Mouse (Mus musculus): ENCODE measurements around the gene Trappc12.
"Not testable (repeated sequence)": the region's sequence is repeated elsewhere in the genome, so short reads cannot be mapped to it uniquely, and the experiment has no call there.

Trappc12 gene

GRCm38 (mm10) chr12:28750021-28750633 lies at the start of gene Trappc12:
TSS of gene Trappc12 (minus strand) at chr12:28750472.
- peak; percentile 87 for DNase-seq

DNA sequence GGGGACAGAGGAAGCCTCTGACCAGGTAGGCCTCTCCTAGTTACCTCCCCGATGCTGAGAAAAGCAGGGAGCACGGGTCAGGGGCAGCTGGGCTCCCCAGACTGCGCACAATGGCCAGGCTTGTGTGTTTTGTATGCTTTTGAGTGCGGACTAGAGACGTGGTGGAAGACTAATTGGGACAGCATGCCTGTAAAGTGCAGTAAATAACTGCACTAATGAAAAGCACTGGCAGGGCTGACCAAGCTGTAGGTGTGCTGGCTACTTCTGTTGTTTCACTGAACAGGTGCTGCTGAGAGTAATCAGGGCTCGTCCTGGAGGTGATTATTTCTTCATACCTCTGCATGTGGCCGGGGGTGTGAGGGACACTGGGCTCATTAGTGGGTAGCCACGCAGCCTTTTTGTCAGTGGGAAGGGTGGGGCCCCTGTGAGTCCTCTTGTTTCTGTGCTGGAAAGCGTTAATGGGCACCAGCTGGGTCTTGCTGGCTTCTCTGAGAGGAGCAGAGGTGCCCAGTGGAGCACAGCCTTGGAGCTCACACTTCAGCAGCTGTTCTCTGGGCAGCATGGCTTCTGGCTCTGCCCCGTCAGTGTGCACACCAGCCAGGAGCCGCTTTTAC lies 49.6 kb upstream of the Trappc12 start:
- DNase-seq = no peak

GRCm38 (mm10) chr12:28796881-28797420 lies 46.7 kb upstream of the Trappc12 start:
- DNase-seq = no peak

DNA sequence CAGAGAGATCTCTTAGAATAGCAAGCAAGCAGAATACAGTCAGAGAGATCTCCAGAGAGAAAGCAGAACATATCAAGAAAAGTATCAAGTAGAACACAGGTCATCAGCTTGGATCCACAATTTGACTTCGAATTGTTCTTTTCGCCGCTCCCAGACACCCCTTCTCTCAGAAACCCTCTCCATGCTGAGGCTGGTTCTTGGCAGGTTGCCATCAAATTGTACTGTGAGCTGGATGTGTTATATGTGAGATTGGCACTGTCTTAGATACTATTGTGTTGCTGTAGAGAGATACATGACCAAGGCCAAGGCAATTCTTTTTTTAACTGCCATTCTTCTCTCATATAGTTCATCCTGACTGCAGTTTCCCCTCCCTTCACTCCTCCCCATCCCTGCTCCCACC lies 44.8 kb upstream of the Trappc12 start:
- no peak for DNase-seq

DNA sequence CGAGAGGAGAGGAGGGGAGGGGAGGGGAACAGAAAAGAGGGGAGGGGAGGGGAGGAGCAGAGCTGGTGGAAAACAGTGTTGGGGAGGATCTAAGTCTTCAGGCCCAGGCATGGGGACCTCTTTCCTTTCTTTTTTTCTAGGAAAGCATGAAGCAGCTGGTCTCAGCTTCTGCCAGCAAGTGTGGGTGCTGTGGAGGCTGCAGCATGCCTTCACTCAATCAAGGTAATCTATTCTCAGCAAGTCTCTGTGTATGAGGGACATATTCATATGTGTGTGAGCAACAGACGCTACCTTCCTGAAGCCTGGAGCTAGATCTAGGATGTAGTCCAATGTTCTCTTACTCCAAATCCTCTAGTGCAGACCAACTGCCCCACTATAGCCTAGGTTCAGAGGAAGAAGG lies 43.4 kb upstream of the Trappc12 start:
- DNase-seq = no peak

- DNase-seq = no peak
Measured at GRCm38 (mm10) chr12:28792613-28793012, 42.3 kb upstream of the Trappc12 start.

DNA sequence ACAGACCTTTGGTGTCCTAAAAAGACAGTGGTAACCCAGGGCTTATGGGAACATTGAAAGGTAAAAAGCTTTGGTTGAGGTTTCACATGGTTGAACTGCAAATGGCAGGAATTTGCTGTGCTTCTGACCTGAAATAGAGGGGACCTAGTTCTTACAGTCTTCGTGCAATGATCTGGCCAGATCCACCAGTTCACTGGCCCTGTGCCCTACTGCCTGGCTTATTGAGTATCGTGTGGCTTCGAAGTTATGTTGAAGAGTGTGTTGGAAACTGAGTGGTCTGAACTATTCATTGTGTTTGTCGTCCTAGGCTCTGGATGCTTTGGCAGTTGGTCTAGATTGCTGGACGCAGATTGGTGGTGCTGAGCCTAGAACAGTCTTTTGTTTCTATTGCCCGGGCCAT lies 36.0 kb upstream of the Trappc12 start:
- no peak for DNase-seq

DNA sequence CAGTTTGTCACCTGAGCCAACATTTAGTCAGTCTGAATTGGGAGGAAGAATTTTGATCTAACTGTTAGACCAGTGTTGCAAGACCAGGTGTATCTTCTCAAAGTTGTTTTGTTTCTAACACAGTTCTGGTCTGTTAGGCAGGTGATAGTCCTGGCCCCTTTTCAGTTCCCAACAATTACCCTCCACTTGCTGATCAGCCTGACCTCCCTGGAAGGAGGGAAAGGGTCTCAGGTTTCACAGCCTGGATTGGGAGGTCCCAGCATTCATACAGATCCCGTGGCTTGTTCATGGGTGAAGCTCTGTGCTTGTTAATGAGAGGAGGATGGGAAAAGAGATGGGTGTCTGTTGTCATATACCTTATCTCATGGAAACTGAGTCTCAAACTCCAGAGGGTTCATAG lies 35.0 kb upstream of the Trappc12 start:
- no peak for DNase-seq

- DNase-seq = no peak
Measured at GRCm38 (mm10) chr12:28784864-28785263, 34.6 kb upstream of the Trappc12 start.

DNA sequence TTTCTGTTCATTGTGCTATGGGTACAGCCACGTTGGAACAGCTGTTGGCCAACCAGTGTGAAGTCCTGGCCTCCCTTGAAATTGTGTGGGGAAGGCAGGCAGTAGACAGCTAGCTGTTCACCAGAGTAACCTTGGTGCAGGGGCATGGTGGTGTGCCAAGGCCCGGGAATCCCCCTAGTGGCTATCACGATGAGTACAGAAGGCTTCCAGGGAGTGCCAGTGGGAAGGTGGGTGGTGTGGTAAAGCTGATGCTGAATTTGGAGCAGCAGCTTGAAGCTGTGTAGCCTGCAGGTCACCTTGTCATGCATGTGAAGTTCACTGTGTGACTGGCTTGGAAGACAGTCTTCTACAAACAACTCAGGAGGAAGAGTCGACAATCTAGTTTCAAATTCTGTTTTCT lies 34.1 kb upstream of the Trappc12 start:
- peak; percentile 22 to 24 for DNase-seq

DNA sequence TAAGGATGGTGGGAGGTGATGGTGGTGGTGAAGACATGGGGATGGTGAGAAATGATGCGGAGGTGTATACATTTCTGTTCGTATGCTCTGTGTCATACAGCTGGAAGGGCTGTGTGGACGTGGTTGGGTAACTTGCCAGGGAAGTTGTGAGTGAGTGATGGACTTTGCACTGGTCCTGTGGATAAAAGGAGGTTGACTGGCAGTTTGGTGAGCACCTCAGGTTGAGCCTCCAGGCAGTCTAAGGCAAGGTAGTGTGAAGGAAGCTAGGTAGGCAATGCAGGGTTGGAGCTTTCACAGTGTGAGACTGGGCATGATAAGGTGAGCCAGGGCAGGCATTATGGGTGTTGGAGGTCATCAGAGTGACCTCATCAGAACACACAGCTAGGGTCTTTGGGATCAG lies 32.4 kb upstream of the Trappc12 start:
- DNase-seq = no peak

- DNase-seq = no peak
Measured at GRCm38 (mm10) chr12:28780180-28780579, 29.9 kb upstream of the Trappc12 start.

- DNase-seq = no peak
Measured at GRCm38 (mm10) chr12:28775627-28776026, 25.4 kb upstream of the Trappc12 start.

- DNase-seq = no peak
Measured at GRCm38 (mm10) chr12:28775120-28775519, 24.8 kb upstream of the Trappc12 start.

GRCm38 (mm10) chr12:28773815-28774214 lies 23.5 kb upstream of the Trappc12 start:
- DNase-seq = no peak

DNA sequence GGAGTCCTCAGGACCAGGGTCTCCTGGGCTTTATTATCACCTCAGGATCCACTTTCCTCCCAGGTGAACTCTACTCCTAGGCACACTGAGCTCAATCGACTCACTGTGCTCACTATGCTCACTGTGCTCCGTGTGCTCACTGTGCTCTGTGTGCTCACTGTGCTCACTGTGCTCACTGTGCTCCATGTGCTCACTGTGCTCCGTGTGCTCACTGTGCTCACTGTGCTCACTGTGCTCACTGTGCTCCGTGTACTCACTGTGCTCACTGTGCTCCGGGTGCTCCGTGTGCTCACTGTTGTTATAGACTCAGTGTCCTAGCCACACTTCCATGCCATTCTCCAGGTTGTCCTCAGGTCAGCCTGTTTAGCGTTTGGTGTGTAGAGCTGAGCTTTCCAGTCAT lies 19.7 kb upstream of the Trappc12 start:
- no peak for DNase-seq

DNA sequence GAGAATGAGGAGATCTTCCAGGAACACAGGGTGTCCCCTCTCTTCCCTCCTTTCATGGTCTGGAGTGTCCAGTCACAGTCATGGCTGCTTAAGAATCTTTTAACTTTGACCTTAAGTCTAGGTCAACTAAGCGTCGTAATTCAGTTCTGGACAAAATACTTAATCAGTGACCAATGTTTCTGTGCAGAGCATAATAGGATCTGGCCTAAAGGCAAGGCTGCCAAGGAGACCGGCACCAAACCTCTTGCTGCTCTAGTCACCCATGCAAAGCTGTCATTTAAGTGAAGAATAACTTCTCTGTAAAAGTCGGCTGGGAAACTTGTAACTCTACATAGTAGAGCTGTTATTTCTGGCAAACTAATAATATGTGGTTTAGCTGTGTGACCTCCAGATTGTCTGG lies 5.7 kb upstream of the Trappc12 start:
- no peak for DNase-seq

DNA sequence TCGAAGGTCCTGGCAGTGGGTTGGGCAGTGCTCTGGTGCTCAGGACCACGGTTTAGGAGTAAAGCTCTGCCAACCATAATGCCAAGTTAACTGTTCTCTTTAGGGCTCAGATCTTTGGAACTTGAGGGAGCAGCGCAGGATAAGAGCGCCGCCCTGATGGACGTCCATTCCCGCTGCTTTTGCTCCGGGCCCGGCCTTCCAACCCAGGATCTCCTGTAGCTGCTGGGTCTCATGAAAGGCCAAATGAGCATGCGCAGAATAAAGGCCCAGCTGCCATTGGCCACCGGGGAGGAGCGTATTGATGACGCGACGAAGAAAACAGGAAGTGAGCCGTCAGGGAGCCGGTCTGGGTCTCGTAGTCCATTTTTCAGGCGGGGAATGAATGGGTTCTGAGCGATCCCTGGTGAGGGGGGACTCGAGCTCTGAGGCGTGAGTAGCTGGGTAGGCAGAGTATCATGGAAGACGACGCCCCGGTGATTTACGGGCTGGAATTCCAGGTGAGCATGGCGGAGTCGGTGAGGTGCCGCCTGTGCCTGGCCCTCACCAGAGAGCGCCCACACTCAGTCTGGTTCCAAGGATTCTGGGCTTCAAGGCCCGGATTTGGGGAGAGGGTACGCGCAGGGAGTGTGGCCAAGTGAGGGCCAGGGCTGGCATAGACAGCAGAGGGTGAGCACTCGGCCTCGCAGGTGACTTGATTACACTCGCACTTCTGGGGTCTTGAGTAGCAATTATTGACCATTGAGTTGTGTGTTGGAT lies 1.4 kb upstream of the Trappc12 start, which contains the start of gene Eipr1:
Gene Eipr1, plus strand, starts transcription at position 296 of the 756 bp plus-strand sequence.
- DNase-seq = peak; percentile 89 to 91

DNA sequence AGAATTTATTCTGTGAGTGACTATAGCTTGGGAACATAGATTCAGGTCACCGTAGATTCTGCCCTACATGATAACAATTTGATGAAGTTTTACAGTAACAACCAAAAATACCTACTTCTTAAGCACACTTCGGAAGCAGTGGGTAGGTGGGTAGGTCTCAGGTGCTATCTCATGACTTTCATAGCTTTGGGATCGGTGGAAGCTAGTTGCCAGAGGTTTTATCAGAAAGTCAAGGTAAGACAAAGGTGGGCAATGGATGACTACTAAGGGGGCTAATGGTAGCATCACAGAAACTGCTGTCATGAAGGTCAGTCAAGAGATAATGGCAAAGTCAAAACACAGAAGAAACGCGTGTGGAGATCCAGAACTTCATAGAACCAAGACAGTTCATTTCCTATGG lies 604 bp upstream of the Trappc12 start:
- no peak for DNase-seq

DNA sequence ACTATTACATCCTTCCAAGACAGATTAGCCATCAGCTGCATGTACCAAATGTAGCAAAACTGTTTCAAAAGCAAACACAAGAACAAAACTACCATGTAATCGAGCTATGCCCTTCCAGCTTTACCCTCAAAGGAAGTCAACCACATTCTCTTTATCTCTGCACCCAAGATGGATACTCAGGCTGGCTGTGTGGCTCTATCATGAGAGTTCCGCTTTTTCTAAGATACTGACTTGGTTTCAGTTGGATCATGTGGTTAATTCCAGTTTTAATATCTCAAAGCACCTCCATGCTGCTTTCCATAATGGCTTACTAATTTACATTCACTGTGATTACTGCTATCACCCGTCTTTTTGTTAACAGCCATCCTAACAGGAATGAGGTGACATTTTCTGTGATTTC lies 6.9 kb downstream of the Trappc12 start:
- no peak for DNase-seq

GRCm38 (mm10) chr12:28735293-28735692 lies 15.0 kb downstream of the Trappc12 start:
- no peak for DNase-seq

- DNase-seq = no peak
Measured at GRCm38 (mm10) chr12:28734271-28734670, 16.0 kb downstream of the Trappc12 start.

- DNase-seq = not testable (repeated sequence)
Measured at GRCm38 (mm10) chr12:28733520-28734245, 16.6 kb downstream of the Trappc12 start.
